Mouse (Mus musculus) MEL (cell line): ENCODE measurements around the gene Psmb10. TPM values are rescaled to one million over a fixed set of nuclear protein-coding genes. Genes with fewer than 3 reads are reported as not detected.
A peak's percentile ranks its signal among the peaks of the same experiment; 100 is the strongest.

Experiments used
- DNase-seq: peaks from one replicate; pipeline ENCODE4 v3.0.0; 2011; ENCODE audit warnings: low read depth, low spot score
- H3K27ac ChIP-seq: 2 replicates; pipeline ENCODE4 v1.5.1; 2012; ENCODE audit warnings: low read depth, mild to moderate bottlenecking, control low read depth, low read length, moderate library complexity; ENCODE audit not compliant: control insufficient read depth
- H3K27me3 ChIP-seq, 2 experiments: fragments of 150-350 bp in 1 of 2; sonication (generic) in 1 of 2; 2 replicates each; pipeline ENCODE4 v1.6.1; 2012; ENCODE audit warnings: low read length in 2 of 2, mild to moderate bottlenecking in 2 of 2, improper control_type of control experiment in 1 of 2, moderate library complexity in 1 of 2; ENCODE audit not compliant: insufficient read depth in 2 of 2, control insufficient read depth in 1 of 2
- H3K36me3 ChIP-seq, 2 experiments: 2 replicates each; pipeline ENCODE4 v1.6.1; 2012 to 2014; ENCODE audit warnings: low read length in 2 of 2, improper control_type of control experiment in 1 of 2, inconsistent platforms in 1 of 2, mild to moderate bottlenecking in 1 of 2; ENCODE audit not compliant: insufficient read depth in 2 of 2, control insufficient read depth in 1 of 2
- H3K4me1 ChIP-seq, 2 experiments: fragments of 150-350 bp in 1 of 2; sonication (generic) in 1 of 2; 2 replicates each; pipeline ENCODE4 v1.6.1; 2012; ENCODE audit warnings: low read length in 2 of 2, improper control_type of control experiment in 1 of 2, mild to moderate bottlenecking in 1 of 2; ENCODE audit not compliant: insufficient read depth in 2 of 2, control insufficient read depth in 1 of 2
- H3K4me3 ChIP-seq, 2 experiments: fragments of 150-350 bp in 1 of 2; sonication (generic) in 1 of 2; 2 replicates each; pipeline ENCODE4 v1.5.1; 2012; ENCODE audit warnings: low read depth in 2 of 2, low read length in 2 of 2, mild to moderate bottlenecking in 2 of 2, moderate library complexity in 2 of 2, control low read depth in 1 of 2, improper control_type of control experiment in 1 of 2; ENCODE audit not compliant: control insufficient read depth in 1 of 2, insufficient read depth in 1 of 2
- H3K79me2 ChIP-seq: 2 replicates; pipeline ENCODE4 v1.6.1; 2012; ENCODE audit warnings: mild to moderate bottlenecking, low read length, moderate library complexity; ENCODE audit not compliant: control insufficient read depth, poor library complexity, insufficient read depth
- H3K9ac ChIP-seq: 2 replicates; pipeline ENCODE4 v1.6.1; 2012; ENCODE audit warnings: low read depth, mild to moderate bottlenecking, control low read depth, low read length, moderate library complexity; ENCODE audit not compliant: control insufficient read depth, poor library complexity, severe bottlenecking
- H3K9me3 ChIP-seq: fragments of 150-350 bp; sonication (generic); replicated peaks from 2 replicates; pipeline ENCODE4 v1.6.1; 2012; ENCODE audit warnings: mild to moderate bottlenecking, low read length, improper control_type of control experiment, moderate library complexity; ENCODE audit not compliant: insufficient read depth
- CHD1 ChIP-seq: IDR thresholded peaks from 2 replicates; pipeline ENCODE4 v1.6.1; 2012; ENCODE audit warnings: low read depth, mild to moderate bottlenecking, inconsistent platforms, low read length, improper control_type of control experiment
- CHD2 ChIP-seq: IDR thresholded peaks from 2 replicates; pipeline ENCODE4 v1.6.1; 2011; ENCODE audit warnings: low read length, improper control_type of control experiment
- CTCF ChIP-seq, 3 experiments: IDR thresholded peaks in 2 of 3; conservative IDR thresholded peaks in 1 of 3; 2 replicates each; pipeline ENCODE4 v1.5.1; 2011 to 2012; ENCODE audit warnings: low read length in 3 of 3, low read depth in 2 of 3, mild to moderate bottlenecking in 2 of 3, improper control_type of control experiment in 1 of 3, inconsistent platforms in 1 of 3, mixed read lengths in 1 of 3, moderate library complexity in 1 of 3; ENCODE audit not compliant: control insufficient read depth in 1 of 3, insufficient read depth in 1 of 3, poor library complexity in 1 of 3, severe bottlenecking in 1 of 3
- E2F4 ChIP-seq: IDR thresholded peaks from 2 replicates; pipeline ENCODE4 v1.6.1; 2011; ENCODE audit warnings: low read depth, low read length, improper control_type of control experiment, borderline replicate concordance
- ELF1 ChIP-seq: IDR thresholded peaks from 2 replicates; pipeline ENCODE4 v1.6.1; 2014; ENCODE audit warnings: low read depth, mild to moderate bottlenecking, inconsistent platforms, low read length, improper control_type of control experiment, moderate library complexity
- EP300 ChIP-seq, 2 experiments: IDR thresholded peaks; 2 replicates each; pipeline ENCODE4 v1.6.1; 2011; ENCODE audit warnings: improper control_type of control experiment in 2 of 2, low read length in 2 of 2, low read depth in 1 of 2, mild to moderate bottlenecking in 1 of 2
- ETS1 ChIP-seq: IDR thresholded peaks from 2 replicates; pipeline ENCODE4 v1.6.1; 2012; ENCODE audit warnings: low read depth, mild to moderate bottlenecking, inconsistent platforms, low read length, improper control_type of control experiment, moderate library complexity
- GATA1 ChIP-seq: IDR thresholded peaks from 2 replicates; pipeline ENCODE4 v1.6.1; 2011; ENCODE audit warnings: low read depth, low read length, improper control_type of control experiment
- HCFC1 ChIP-seq: IDR thresholded peaks from 2 replicates; pipeline ENCODE4 v1.6.1; 2012; ENCODE audit warnings: low read depth, mild to moderate bottlenecking, inconsistent platforms, low read length, improper control_type of control experiment, moderate library complexity
- MAFK ChIP-seq: IDR thresholded peaks from 2 replicates; pipeline ENCODE4 v1.6.1; 2011; ENCODE audit warnings: low read depth, mild to moderate bottlenecking, low read length, improper control_type of control experiment, borderline replicate concordance
- MAX ChIP-seq: IDR thresholded peaks from 2 replicates; pipeline ENCODE4 v1.6.1; 2011; ENCODE audit warnings: low read length, improper control_type of control experiment
- MAZ ChIP-seq: IDR thresholded peaks from 2 replicates; pipeline ENCODE4 v1.6.1; 2012; ENCODE audit warnings: low read depth, mild to moderate bottlenecking, inconsistent platforms, low read length, improper control_type of control experiment
- MEF2A ChIP-seq: IDR thresholded peaks from 2 replicates; pipeline ENCODE4 v1.6.1; 2014; ENCODE audit warnings: low read depth, mild to moderate bottlenecking, inconsistent platforms, low read length, improper control_type of control experiment; ENCODE audit not compliant: poor library complexity, insufficient replicate concordance, severe bottlenecking; ENCODE audit errors: extremely low read depth
- MXI1 ChIP-seq: IDR thresholded peaks from 2 replicates; pipeline ENCODE4 v1.6.1; 2011; ENCODE audit warnings: mild to moderate bottlenecking, low read depth, low read length, improper control_type of control experiment
- POLR2AphosphoS2 ChIP-seq: IDR thresholded peaks from 2 replicates; pipeline ENCODE4 v1.6.1; 2011; ENCODE audit warnings: low read length, improper control_type of control experiment
- RAD21 ChIP-seq: IDR thresholded peaks from 2 replicates; pipeline ENCODE4 v1.6.1; 2011; ENCODE audit warnings: mild to moderate bottlenecking, low read depth, low read length, improper control_type of control experiment
- RCOR1 ChIP-seq: IDR thresholded peaks from 2 replicates; pipeline ENCODE4 v1.6.1; 2012; ENCODE audit warnings: low read depth, mild to moderate bottlenecking, inconsistent platforms, low read length, improper control_type of control experiment
- SIN3A ChIP-seq: IDR thresholded peaks from 2 replicates; pipeline ENCODE4 v1.6.1; 2012; ENCODE audit warnings: low read length, improper control_type of control experiment, inconsistent platforms
- SMC3 ChIP-seq: IDR thresholded peaks from 2 replicates; pipeline ENCODE4 v1.6.1; 2011; ENCODE audit warnings: low read depth, low read length, improper control_type of control experiment
- TAL1 ChIP-seq: IDR thresholded peaks from 2 replicates; pipeline ENCODE4 v1.6.1; 2012; ENCODE audit warnings: mild to moderate bottlenecking, inconsistent platforms, low read length, moderate library complexity, mixed read lengths
- TBP ChIP-seq: IDR thresholded peaks from 2 replicates; pipeline ENCODE4 v1.8.0; 2011; ENCODE audit warnings: low read depth, low read length, improper control_type of control experiment
- UBTF ChIP-seq: IDR thresholded peaks from 2 replicates; pipeline ENCODE4 v1.6.1; 2012; ENCODE audit warnings: low read depth, mild to moderate bottlenecking, inconsistent platforms, low read length, improper control_type of control experiment, moderate library complexity, borderline replicate concordance; ENCODE audit not compliant: insufficient read depth
- USF1 ChIP-seq: IDR thresholded peaks from 2 replicates; pipeline ENCODE4 v1.6.1; 2014; ENCODE audit warnings: low read depth, mild to moderate bottlenecking, inconsistent platforms, low read length, improper control_type of control experiment, moderate library complexity
- ZKSCAN1 ChIP-seq: IDR thresholded peaks from 2 replicates; pipeline ENCODE4 v1.6.1; 2012; ENCODE audit warnings: low read depth, mild to moderate bottlenecking, inconsistent platforms, low read length, improper control_type of control experiment, moderate library complexity
- ZMIZ1 ChIP-seq: IDR thresholded peaks from 2 replicates; pipeline ENCODE4 v1.6.1; 2012; ENCODE audit warnings: low read depth, mild to moderate bottlenecking, inconsistent platforms, low read length, improper control_type of control experiment, moderate library complexity
- ZNF384 ChIP-seq: IDR thresholded peaks from 2 replicates; pipeline ENCODE4 v1.6.1; 2012; ENCODE audit warnings: low read depth, mild to moderate bottlenecking, inconsistent platforms, low read length, improper control_type of control experiment
- polyA plus RNA-seq, 2 experiments: library from polyadenylated mRNA; stranded (reverse) in 1 of 2; unstranded in 1 of 2; fragments of >175 nt in 1 of 2; fragments of >200 nt in 1 of 2; gene quantifications; 2 replicates each; pipeline versions ENCODE4 v1.2.1 to v1.2.4; 2012; ENCODE audit warnings: low replicate concordance in 2 of 2, low read depth in 1 of 2; ENCODE audit not compliant: insufficient read length in 2 of 2, insufficient read depth in 1 of 2, missing spikeins in 1 of 2
- total RNA-seq: library from RNA; depleted of rRNA; stranded (reverse); fragments of 300-350 nt; gene quantifications from 2 replicates; pipeline ENCODE4 v1.2.3, GENCODE M21; 2012

Psmb10 gene
- total and polyA plus RNA-seq, 3 experiments = 193 to 275 TPM; not detected in 1

- Histone ChIP-seq H3K27me3 (no peaks in the 10 kb centered on the region), H3K9ac (no peak overlapping the region), H3K4me3 (no peak overlapping the region), H3K79me2 (peaks cover 20% of the 10 kb centered on the region), H3K9me3 (no peaks in the 10 kb centered on the region), H3K36me3 (peaks cover 4% of the 10 kb centered on the region in 2 experiments), H3K4me1 (peaks cover 3 to 23% of the 10 kb centered on the region in 2 experiments; a peak in 3 of 4 replicates), H3K27ac (no peak overlapping the region)
- no peak for TF ChIP-seq TBP
- no peak for TF ChIP-seq SMC3
- no peak for TF ChIP-seq MAX
- no peak for TF ChIP-seq MEF2A
- no peak for TF ChIP-seq ELF1
- peak; percentile 63 for TF ChIP-seq RCOR1
- TF ChIP-seq TAL1 = no peak
- peak; percentile 54; the same call in 1 of the 2 replicates for TF ChIP-seq MXI1
- peak in 1 of 2 experiments; percentile 43; a peak in 1 of 4 replicates for TF ChIP-seq EP300 (IDR thresholded peaks at IDR 0.05; ENCODE audit: low read depth in 1 of 2, low read length in 2 of 2)
- TF ChIP-seq ETS1 = no peak
- TF ChIP-seq ZNF384 = no peak
- DNase-seq = no peak
Observed at GRCm38 (mm10) chr8:105961536-105961935, 23.3 kb upstream of the Psmb10 start.

GRCm38 (mm10) chr8:105961101-105961500 lies 22.9 kb upstream of the Psmb10 start:
- Histone ChIP-seq H3K27ac (no peak overlapping the region), H3K36me3 (peaks cover 4% of the 10 kb centered on the region in 2 experiments), H3K9me3 (no peaks in the 10 kb centered on the region), H3K27me3 (no peaks in the 10 kb centered on the region), H3K9ac (no peak overlapping the region), H3K4me3 (no peak overlapping the region)
- TF ChIP-seq HCFC1 = no peak
- TF ChIP-seq, all 39 proteins: peak for 0
- Histone ChIP-seq H3K4me1 (peaks cover 3 to 23% of the 10 kb centered on the region in 2 experiments; a peak in 3 of 4 replicates), H3K79me2 (peaks cover 20% of the 10 kb centered on the region)
- no peak for DNase-seq

GRCm38 (mm10) chr8:105959350-105959749 lies 21.1 kb upstream of the Psmb10 start:
- H3K9me3 ChIP-seq = no peaks in the 10 kb centered on the region
- peaks cover 4 to 6% of the 10 kb centered on the region in 2 experiments for H3K36me3 ChIP-seq
- no peak overlapping the region for H3K27ac ChIP-seq
- H3K79me2 ChIP-seq = peaks cover 5% of the 10 kb centered on the region
- H3K4me1 ChIP-seq = peaks cover 3 to 15% of the 10 kb centered on the region in 2 experiments; a peak in 3 of 4 replicates
- TF ChIP-seq TAL1 = no peak
- TF ChIP-seq CTCF (IDR thresholded peaks at IDR 0.05 in 2 of 3, conservative IDR thresholded peaks at IDR 0.05 in 1 of 3; ENCODE audit: control insufficient read depth in 1 of 3, insufficient read depth in 1 of 3, low read depth in 2 of 3, low read length in 3 of 3, poor library complexity in 1 of 3, severe bottlenecking in 1 of 3) = no peak
- no peak for TF ChIP-seq MAZ
- TF ChIP-seq E2F4 = no peak
- no peak for TF ChIP-seq MAFK
- TF ChIP-seq SIN3A = no peak
- no peak for TF ChIP-seq CHD2
- no peak for TF ChIP-seq CHD1
- no peak for TF ChIP-seq ETS1
- no peak for TF ChIP-seq USF1
- TF ChIP-seq GATA1 = no peak
- TF ChIP-seq ELF1 = no peak
- no peak for TF ChIP-seq UBTF
- TF ChIP-seq HCFC1 = no peak
- TF ChIP-seq ZMIZ1 = no peak
- no peak for TF ChIP-seq RCOR1
- no peak for TF ChIP-seq RAD21
- TF ChIP-seq POLR2AphosphoS2 = no peak
- no peak for TF ChIP-seq ZKSCAN1
- TF ChIP-seq EP300 (IDR thresholded peaks at IDR 0.05; ENCODE audit: low read depth in 1 of 2, low read length in 2 of 2) = no peak
- H3K9ac ChIP-seq = no peak overlapping the region
- no peaks in the 10 kb centered on the region for H3K27me3 ChIP-seq
- H3K4me3 ChIP-seq = no peak overlapping the region
- DNase-seq = no peak
